Mouse (Mus musculus) large intestine, adult 2 months (tissue): Measurements from ENCODE around the gene Arhgef2. TPM values are rescaled to one million over a fixed set of nuclear protein-coding genes. Genes with fewer than 3 reads are reported as not detected.

Source experiments
- DNase-seq: peaks from one replicate; pipeline ENCODE4 v3.0.0-alpha.2; 2012; ENCODE audit warnings: low read depth, low spot score
- WGBS: fragments of 180-500 bp; shearing (Covaris S2); methylation state at CpG from one replicate; pipeline ENCODE4 v1.1.7; 2018; 5-methylcytosine and 5-hydroxymethylcytosine counted together
- polyA plus RNA-seq: library from polyadenylated mRNA; depleted of rRNA; stranded (reverse); fragments of >200 nt; gene quantifications from 2 replicates; pipeline ENCODE4 v1.2.3, GENCODE M21; 2012

The Arhgef2 gene
- polyA plus RNA-seq, 1 experiment: 49.2 TPM

- DNase-seq: no peak
- 37% methylated on average over 6 of the region's 6 CpGs for WGBS
Observed at GRCm38 (mm10) chr3:88653516-88654370, 48.0 kb downstream of the Arhgef2 start.

GRCm38 (mm10) chr3:88654621-88655020 is 48.9 kb downstream of the Arhgef2 start:
- WGBS: 27% methylated on average over 4 of the region's 4 CpGs
- no peak for DNase-seq

GRCm38 (mm10) chr3:88655619-88656018 is 49.9 kb downstream of the Arhgef2 start:
- DNase-seq: no peak
- 91% methylated on average over 8 of the region's 8 CpGs for WGBS

- no peak for DNase-seq
- WGBS: 36% methylated on average over 5 of the region's 5 CpGs
Observed at GRCm38 (mm10) chr3:88658441-88659127, 52.8 kb downstream of the Arhgef2 start.

GRCm38 (mm10) chr3:88659798-88660197 is 54.0 kb downstream of the Arhgef2 start:
- DNase-seq: no peak

GRCm38 (mm10) chr3:88664095-88664494 is 58.3 kb downstream of the Arhgef2 start:
- DNase-seq: no peak
- 62% methylated on average over 4 of the region's 4 CpGs for WGBS

More at GRCm38 (mm10) chr3:88659798-88660197, 54.0 kb downstream of the Arhgef2 start:
- 17% methylated on average over 6 of the region's 6 CpGs for WGBS

GRCm38 (mm10) chr3:88677399-88677798 is 71.6 kb downstream of the Arhgef2 start:
- 7% methylated on average over 11 of the region's 11 CpGs for WGBS
- peak; percentile 90 for DNase-seq

- no peak for DNase-seq
Observed at GRCm38 (mm10) chr3:88683814-88684213, 78.0 kb downstream of the Arhgef2 start.

GRCm38 (mm10) chr3:88684236-88684979 is 78.6 kb downstream of the Arhgef2 start:
- WGBS: 14% methylated on average over 8 of the region's 8 CpGs
- DNase-seq: peak; percentile 78

More at GRCm38 (mm10) chr3:88683814-88684213, 78.0 kb downstream of the Arhgef2 start:
- 29% methylated on average over 2 of the region's 2 CpGs for WGBS

- peak; percentile 97 for DNase-seq
- WGBS: under 1% methylated on average over 47 of the region's 47 CpGs
Observed at GRCm38 (mm10) chr3:88684980-88685941, 79.5 kb downstream of the Arhgef2 start, which contains the start of gene Khdc4. Gene Khdc4 (plus strand): TSS chr3:88685803.

- WGBS: under 1% methylated on average over 45 of the region's 45 CpGs
- DNase-seq: no peak
Observed at GRCm38 (mm10) chr3:88685958-88686451, 80.2 kb downstream of the Arhgef2 start.

GRCm38 (mm10) chr3:88686734-88687611 is 81.2 kb downstream of the Arhgef2 start:
- 8% methylated on average over 13 of the region's 13 CpGs for WGBS

GRCm38 (mm10) chr3:88689079-88689478 is 83.3 kb downstream of the Arhgef2 start:
- no peak for DNase-seq
- 79% methylated on average over 5 of the region's 5 CpGs for WGBS

More at GRCm38 (mm10) chr3:88686734-88687611, 81.2 kb downstream of the Arhgef2 start:
- no peak for DNase-seq

- DNase-seq: no peak
Observed at GRCm38 (mm10) chr3:88695545-88695944, 89.8 kb downstream of the Arhgef2 start.
